Mouse (Mus musculus) liver, adult 2 months (tissue): Measurements from ENCODE around the gene Mrpl45. TPM values are rescaled to one million over a fixed set of nuclear protein-coding genes. Genes with fewer than 3 reads are reported as not detected.

ENCODE experiments used
- DNase-seq: peaks from one replicate; pipeline ENCODE4 v3.0.0-alpha.2; 2011; ENCODE audit warnings: low read depth, low spot score; ENCODE audit errors: extremely low read depth
- H3K27ac ChIP-seq: fragments of 200-500 bp; replicated peaks from 2 replicates; pipeline ENCODE4 v1.5.1; 2012; ENCODE audit warnings: low read depth, mild to moderate bottlenecking, control low read depth, inconsistent platforms, low read length; ENCODE audit not compliant: insufficient read depth
- H3K27me3 ChIP-seq: fragments of 200-500 bp; 2 replicates; pipeline ENCODE4 v1.6.1; 2012; ENCODE audit warnings: mild to moderate bottlenecking, moderate library complexity, low read length, inconsistent platforms; ENCODE audit not compliant: control insufficient read depth, insufficient read depth
- H3K36me3 ChIP-seq: fragments of 200-500 bp; 2 replicates; pipeline ENCODE4 v1.6.1; 2012; ENCODE audit warnings: low read length, inconsistent platforms; ENCODE audit not compliant: control insufficient read depth, insufficient read depth
- H3K4me1 ChIP-seq: fragments of 200-500 bp; 2 replicates; pipeline ENCODE4 v1.6.1; 2011; ENCODE audit warnings: low read length; ENCODE audit not compliant: control insufficient read depth, insufficient read depth
- H3K4me3 ChIP-seq: fragments of 200-500 bp; 2 replicates; pipeline ENCODE4 v1.5.1; 2011; ENCODE audit warnings: low read depth, mild to moderate bottlenecking, control low read depth, low read length, moderate library complexity; ENCODE audit not compliant: insufficient read depth
- H3K79me2 ChIP-seq: fragments of 200-500 bp; 2 replicates; pipeline ENCODE4 v1.6.1; 2012; ENCODE audit warnings: inconsistent platforms, mild to moderate bottlenecking, low read length, moderate library complexity; ENCODE audit not compliant: control insufficient read depth, insufficient read depth
- H3K9ac ChIP-seq: fragments of 200-500 bp; 2 replicates; pipeline ENCODE4 v1.6.1; 2012; ENCODE audit warnings: low read depth, mild to moderate bottlenecking, control low read depth, inconsistent platforms, low read length
- CTCF ChIP-seq: fragments of 200-500 bp; IDR thresholded peaks from 2 replicates; pipeline ENCODE4 v1.5.1; 2011; ENCODE audit warnings: low read depth, low read length, control low read depth
- POLR2A ChIP-seq: fragments of 200-500 bp; IDR thresholded peaks from 2 replicates; pipeline ENCODE4 v1.6.1; 2011; ENCODE audit warnings: low read length, control low read depth; ENCODE audit not compliant: insufficient read depth; ENCODE audit errors: extremely low read depth
- WGBS: fragments of 180-500 bp; shearing (Covaris S2); methylation state at CpG from one replicate; pipeline ENCODE4 v1.1.7; 2018; 5-methylcytosine and 5-hydroxymethylcytosine counted together
- polyA plus RNA-seq: library from polyadenylated mRNA; depleted of rRNA; stranded (reverse); fragments of >200 nt; gene quantifications from 2 replicates; pipeline ENCODE4 v1.2.3, GENCODE M21; 2012
- total RNA-seq: library from RNA; depleted of rRNA; stranded (reverse); fragments of >200 nt; gene quantifications from 2 replicates; pipeline ENCODE4 v1.2.3, GENCODE M21; 2014

Gene Mrpl45
- total and polyA plus RNA-seq, 2 experiments, result 12.8 to 19.9 TPM

DNA sequence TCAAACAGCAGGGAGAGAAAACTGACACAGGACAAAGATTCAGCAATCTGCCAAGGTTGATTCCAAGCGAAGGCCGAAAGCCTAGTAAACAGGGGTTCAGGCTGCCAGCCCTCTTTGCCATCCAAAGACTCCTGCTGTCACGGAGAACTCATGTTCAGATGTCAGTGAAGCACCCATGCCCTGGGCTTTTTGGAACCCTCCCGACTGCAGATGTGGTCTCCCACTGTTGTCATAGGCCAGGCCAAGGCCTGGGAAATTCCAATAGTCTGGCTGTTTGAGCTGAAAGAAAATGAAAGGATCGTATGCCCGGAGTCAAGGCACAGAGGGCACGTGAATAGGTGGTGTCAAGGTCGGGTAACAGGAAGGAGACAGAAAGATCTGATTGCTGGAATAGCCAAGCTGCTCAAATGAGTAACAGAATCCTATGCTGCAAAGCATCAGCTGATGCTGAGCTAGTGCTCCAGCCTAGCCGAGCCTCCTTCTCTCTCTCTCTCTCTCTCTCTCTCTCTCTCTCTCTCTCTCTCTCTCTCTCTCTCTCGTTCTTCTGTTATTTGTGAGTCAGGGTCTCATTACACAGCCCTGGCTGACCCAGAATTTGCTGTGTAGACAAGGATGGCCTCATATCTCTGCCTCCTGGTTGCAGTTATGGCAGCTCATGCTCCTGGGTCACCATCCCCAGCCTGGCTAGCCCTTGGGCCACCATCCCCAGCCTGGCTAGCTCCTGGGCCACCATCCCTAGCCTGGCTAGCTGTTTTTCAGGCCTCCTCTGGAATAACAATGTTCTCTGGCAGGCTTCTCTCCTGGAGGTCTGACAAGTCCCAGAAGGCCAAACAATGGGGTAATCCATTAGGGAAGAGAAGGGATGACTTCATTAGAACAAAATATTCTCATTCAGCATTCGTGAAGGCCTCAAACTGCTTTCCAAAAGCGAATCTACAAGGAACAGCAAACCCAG is 26.0 kb upstream of the Mrpl45 start:
- no peak overlapping the region for H3K9ac ChIP-seq
- 65% methylated on average over 12 of the region's 12 CpGs for WGBS
- no peak overlapping the region for H3K27ac ChIP-seq
- H3K79me2 ChIP-seq, result no peaks in the 10 kb centered on the region
- H3K4me1 ChIP-seq, result no peaks in the 10 kb centered on the region
- H3K27me3 ChIP-seq, result no peaks in the 10 kb centered on the region
- no peaks in the 10 kb centered on the region for H3K36me3 ChIP-seq
- no peak overlapping the region for H3K4me3 ChIP-seq
- no peak for TF ChIP-seq CTCF
- no peak for TF ChIP-seq POLR2A
- no peak for DNase-seq

DNA sequence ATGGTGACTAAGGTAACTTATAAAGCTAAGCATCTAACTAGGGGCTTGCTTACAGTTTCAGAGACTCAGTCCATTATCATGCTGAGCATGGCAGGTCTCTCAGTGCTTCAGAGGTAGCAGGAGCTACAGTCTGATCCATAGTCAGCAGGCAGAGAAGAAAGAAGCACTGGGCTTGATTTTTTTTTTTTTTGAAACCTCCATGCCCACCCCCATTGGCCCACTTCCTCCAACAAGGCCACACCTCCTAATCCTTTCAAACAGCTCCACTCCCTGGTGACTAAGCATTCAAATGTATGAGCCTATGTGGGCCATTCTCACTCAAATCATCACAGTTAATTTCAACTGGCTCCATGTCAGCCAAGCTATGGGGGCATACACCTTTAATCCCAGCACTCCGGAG is 22.8 kb upstream of the Mrpl45 start:
- Histone ChIP-seq H3K9ac (no peak overlapping the region), H3K27me3 (no peaks in the 10 kb centered on the region), H3K79me2 (no peaks in the 10 kb centered on the region), H3K4me1 (no peaks in the 10 kb centered on the region), H3K36me3 (no peaks in the 10 kb centered on the region), H3K4me3 (no peak overlapping the region), H3K27ac (no peak overlapping the region)
- WGBS, result 100% methylated on average over 1 of the region's 1 CpGs
- DNase-seq, result no peak
- no peak for TF ChIP-seq CTCF
- no peak for TF ChIP-seq POLR2A

DNA sequence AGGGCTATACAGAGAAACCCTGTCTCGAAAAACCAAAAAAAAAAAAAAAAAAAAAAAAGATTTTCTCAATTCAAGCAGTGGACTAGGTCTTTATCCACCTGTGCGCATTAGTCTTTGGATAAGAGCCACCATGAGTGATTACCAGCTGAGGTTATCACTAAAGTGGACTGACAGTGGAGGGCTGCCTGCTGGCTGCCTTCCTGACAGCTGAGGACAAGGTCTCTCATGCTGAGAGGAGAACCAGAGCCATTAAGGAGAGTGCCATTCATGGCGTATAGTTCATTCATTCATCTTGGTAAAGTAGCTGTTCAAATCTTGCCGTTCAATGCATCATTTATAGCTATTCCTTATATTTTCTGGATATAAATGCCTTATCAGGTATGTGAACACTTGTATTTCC is 19.0 kb upstream of the Mrpl45 start:
- no peaks in the 10 kb centered on the region for H3K27me3 ChIP-seq
- no peak for TF ChIP-seq CTCF
- no peak for TF ChIP-seq POLR2A
- H3K4me3 ChIP-seq, result no peak overlapping the region
- DNase-seq, result no peak
- H3K79me2 ChIP-seq, result no peaks in the 10 kb centered on the region
- H3K9ac ChIP-seq, result no peak overlapping the region
- WGBS, result 73% methylated on average over 4 of the region's 4 CpGs
- H3K27ac ChIP-seq, result no peak overlapping the region
- H3K4me1 ChIP-seq, result no peaks in the 10 kb centered on the region
- H3K36me3 ChIP-seq, result no peaks in the 10 kb centered on the region

DNA sequence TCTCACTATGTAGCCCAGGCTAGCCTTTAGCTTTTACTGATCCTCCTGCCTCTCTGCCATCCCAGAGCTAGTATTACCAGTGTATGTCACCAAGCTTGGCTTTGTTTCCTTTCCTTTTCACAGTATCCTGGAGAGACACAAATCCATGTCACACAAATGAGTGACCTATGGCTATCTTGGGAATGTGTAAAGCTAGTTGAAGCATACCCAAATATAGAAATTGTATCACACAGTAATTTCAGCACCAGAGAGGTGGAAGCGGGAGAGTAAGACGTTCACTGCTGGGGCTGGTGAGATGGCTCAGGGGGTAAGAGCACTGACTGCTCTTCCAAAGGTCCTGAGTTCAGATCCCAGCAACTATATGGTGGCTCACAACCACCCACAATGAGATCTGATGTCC is 15.6 kb upstream of the Mrpl45 start:
- no peaks in the 10 kb centered on the region for H3K79me2 ChIP-seq
- no peak overlapping the region for H3K9ac ChIP-seq
- no peaks in the 10 kb centered on the region for H3K27me3 ChIP-seq
- H3K36me3 ChIP-seq, result no peaks in the 10 kb centered on the region
- H3K4me1 ChIP-seq, result no peaks in the 10 kb centered on the region; the same call in 1 of the 2 replicates
- no peak overlapping the region for H3K4me3 ChIP-seq
- no peak for TF ChIP-seq POLR2A
- TF ChIP-seq CTCF, result no peak
- no peak overlapping the region for H3K27ac ChIP-seq
- 96% methylated on average over 2 of the region's 2 CpGs for WGBS
- DNase-seq, result no peak

DNA sequence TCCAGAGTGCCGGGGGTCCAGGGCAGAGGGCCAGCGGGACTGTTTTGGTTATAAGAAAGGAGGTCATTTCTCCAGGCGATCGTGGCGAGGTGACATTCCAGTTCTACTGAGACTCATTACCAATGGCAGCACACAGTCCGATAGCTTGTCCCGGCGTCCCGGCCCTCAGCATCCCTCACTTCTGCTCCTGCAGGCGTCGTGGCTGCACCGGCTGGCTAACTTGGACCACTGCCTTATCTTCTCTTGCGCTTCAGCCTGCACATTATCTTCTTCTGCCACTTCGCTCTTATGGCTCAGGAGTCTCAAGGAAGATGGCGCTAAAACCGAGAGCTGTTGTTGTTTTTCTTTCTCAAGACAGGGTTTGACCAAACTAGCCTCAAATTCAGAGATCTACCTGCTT is 14.1 kb upstream of the Mrpl45 start:
- Histone ChIP-seq H3K79me2 (no peaks in the 10 kb centered on the region), H3K4me3 (no peak overlapping the region), H3K36me3 (no peaks in the 10 kb centered on the region), H3K27ac (no peak overlapping the region), H3K4me1 (no peaks in the 10 kb centered on the region; the same call in 1 of the 2 replicates), H3K27me3 (no peaks in the 10 kb centered on the region), H3K9ac (no peak overlapping the region)
- TF ChIP-seq CTCF, result no peak
- no peak for TF ChIP-seq POLR2A
- WGBS, result 91% methylated on average over 16 of the region's 16 CpGs
- no peak for DNase-seq

DNA sequence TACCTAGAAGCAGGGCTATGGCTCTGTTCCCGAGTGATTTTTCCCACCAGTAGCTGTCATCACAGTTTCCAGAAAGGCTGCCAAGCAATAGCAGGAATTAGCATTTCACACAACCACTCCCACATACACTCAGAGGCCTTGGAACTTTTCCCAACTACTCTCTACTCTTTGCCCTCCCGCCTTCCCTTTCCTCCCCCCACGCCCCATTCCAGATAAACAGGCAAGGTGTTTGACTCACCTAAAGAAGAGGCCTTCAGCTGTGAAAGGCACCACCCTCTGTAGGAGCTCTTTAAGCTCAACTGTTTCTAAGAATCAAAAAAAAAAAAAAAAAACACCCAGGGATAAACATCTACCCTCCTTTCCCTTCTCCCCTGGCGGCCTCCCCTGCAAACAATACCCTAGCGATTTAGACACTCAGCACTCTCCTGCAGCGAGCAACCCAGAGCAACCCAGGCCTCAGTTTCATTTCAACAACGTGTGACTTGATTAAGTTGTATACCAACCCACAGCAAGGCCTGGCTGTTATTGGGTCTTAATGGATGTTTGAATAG is 13.2 kb upstream of the Mrpl45 start:
- H3K27ac ChIP-seq, result no peak overlapping the region
- WGBS, result 14% methylated on average over 7 of the region's 7 CpGs
- no peaks in the 10 kb centered on the region; the same call in 1 of the 2 replicates for H3K4me1 ChIP-seq
- no peak overlapping the region for H3K9ac ChIP-seq
- TF ChIP-seq CTCF, result no peak
- TF ChIP-seq POLR2A, result no peak
- peak; percentile 88 for DNase-seq
- no peaks in the 10 kb centered on the region for H3K79me2 ChIP-seq
- H3K27me3 ChIP-seq, result no peaks in the 10 kb centered on the region
- no peaks in the 10 kb centered on the region for H3K36me3 ChIP-seq
- H3K4me3 ChIP-seq, result no peak overlapping the region
